Mouse (Mus musculus) frontal cortex, postnatal 10 days (tissue): ENCODE measurements around the gene Dnaaf3.
"Not testable (repeated sequence)": the region's sequence is repeated elsewhere in the genome, so short reads cannot be mapped to it uniquely, and the experiment has no call there.

Source experiments
- DNase-seq, 2 experiments: peaks; one replicate each; pipeline ENCODE4 v3.0.0; 2022; ENCODE audit warnings: low spot score in 2 of 2, mixed read lengths in 1 of 2

Dnaaf3 gene

DNA sequence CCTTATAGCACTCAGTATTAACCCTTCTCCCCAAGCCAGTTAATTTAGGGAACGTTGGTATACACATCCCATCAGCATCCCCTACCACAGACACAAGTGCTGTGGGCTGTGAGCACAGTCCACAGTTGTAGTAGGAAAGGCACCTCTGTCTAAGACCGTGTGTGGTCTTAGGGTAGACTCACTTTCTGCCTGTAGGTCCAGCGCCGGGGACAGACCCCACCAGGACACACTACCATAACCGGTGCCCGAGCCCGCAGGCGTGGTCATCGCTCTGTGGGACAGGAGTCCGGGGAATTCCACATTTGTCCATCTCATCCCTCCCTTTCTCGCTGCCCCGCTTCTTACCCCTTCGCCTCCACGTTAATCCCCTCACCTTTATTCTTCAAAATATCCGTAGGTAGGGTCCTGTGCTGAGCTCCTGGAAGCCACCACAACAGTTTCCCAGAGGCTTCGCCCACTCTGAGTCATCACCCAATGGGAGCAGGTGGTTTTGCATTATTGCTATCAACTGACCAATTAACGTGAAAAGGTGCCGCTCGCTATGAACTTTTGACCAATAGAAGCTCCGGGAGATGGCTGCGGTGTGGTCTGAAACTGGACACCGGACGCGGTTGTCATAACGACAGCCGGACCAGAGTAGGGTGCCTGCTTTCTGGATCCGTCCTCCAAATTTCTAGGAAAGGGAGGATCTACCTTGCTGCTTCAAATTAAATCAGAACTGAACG lies at the start of gene Dnaaf3:
Gene Dnaaf3 (minus strand): TSS at position 449 of the 725 bp plus-strand sequence.
- DNase-seq: no peak

- not testable (repeated sequence) for DNase-seq
Measured at GRCm38 (mm10) chr7:4581481-4581880, 49.2 kb upstream of the Dnaaf3 start.

- not testable (repeated sequence) for DNase-seq
Measured at GRCm38 (mm10) chr7:4572361-4572760, 40.1 kb upstream of the Dnaaf3 start.

- no peak for DNase-seq
Measured at GRCm38 (mm10) chr7:4562660-4563059, 30.4 kb upstream of the Dnaaf3 start.

DNA sequence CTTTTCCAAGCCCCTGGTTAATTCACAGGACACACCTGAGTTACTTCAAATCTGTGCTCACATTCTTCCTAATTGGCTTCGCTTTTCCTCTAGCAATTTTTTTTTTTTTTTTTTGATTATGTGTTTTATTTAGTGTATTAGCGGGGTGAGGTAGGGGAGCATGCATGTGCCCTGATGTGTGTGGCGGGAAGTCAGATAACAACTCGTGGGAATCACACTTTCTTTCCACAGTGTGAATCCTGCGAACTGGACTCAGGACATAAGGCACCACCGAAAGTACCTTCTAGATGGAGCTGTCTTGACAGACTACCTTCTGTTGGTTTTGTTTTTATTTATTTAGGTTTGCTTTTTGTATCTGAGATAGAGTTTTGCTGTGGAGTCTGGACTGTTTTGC lies 24.9 kb upstream of the Dnaaf3 start:
- DNase-seq: no peak

GRCm38 (mm10) chr7:4556256-4557166 lies 24.3 kb upstream of the Dnaaf3 start:
- peak; percentile 50 to 76 for DNase-seq

GRCm38 (mm10) chr7:4547221-4547641 lies 15.0 kb upstream of the Dnaaf3 start, which contains the start of gene Syt5:
TSS of gene Syt5 (minus strand) at chr7:4547541.
- DNase-seq: peak; percentile 76 to 78

- DNase-seq: peak; percentile 95 to 96
Measured at GRCm38 (mm10) chr7:4546591-4547131, 14.4 kb upstream of the Dnaaf3 start.

GRCm38 (mm10) chr7:4546050-4546449 lies 13.8 kb upstream of the Dnaaf3 start:
- DNase-seq: no peak

DNA sequence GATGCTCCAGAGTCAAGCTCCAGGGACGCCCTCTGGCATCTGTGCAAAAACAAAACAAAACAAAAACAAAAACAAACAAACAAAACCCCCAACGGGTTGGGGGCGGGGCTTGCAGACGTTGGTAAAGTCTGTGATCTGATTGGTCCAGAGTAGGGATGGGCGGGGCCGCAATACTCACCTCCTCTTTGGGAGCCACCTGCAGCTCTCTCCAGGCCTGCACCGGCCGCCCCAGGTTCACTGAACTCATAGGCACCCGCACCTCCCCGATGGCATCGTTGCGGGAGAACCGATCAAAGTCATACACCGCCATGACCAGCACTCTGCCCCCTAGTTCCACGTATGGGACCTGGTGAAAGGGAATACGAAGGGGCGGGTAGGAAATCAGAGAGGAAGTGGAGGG lies 9.8 kb upstream of the Dnaaf3 start:
- no peak for DNase-seq

GRCm38 (mm10) chr7:4541344-4541743 lies 9.1 kb upstream of the Dnaaf3 start:
- DNase-seq: no peak

DNA sequence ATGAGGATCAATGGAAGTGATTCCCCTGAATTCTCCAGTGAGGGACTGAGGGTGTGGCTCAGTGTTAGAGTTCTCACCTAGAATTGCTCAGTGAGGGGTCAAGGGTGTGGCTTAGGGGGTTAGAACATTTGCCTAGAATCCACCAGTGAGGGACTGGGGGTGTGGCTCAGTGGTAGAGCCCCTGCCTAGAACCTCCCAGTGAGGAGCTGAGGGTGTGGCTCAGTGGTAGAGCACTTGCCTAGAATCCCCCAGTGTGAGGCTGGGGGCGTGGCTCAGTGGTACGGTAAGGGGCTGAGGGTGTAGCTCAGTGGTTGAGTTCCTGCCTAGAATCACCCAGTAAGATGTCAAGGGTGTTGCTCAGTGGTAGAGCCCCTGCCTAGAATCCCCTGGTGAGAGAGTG lies 6.8 kb upstream of the Dnaaf3 start:
- no peak for DNase-seq

- DNase-seq: no peak
Measured at GRCm38 (mm10) chr7:4537181-4537580, 4.9 kb upstream of the Dnaaf3 start.

GRCm38 (mm10) chr7:4536369-4536768 lies 4.1 kb upstream of the Dnaaf3 start:
- DNase-seq: no peak

GRCm38 (mm10) chr7:4530166-4530565 lies 2.1 kb downstream of the Dnaaf3 start:
- DNase-seq: not testable (repeated sequence)

GRCm38 (mm10) chr7:4527302-4527689 lies 5.0 kb downstream of the Dnaaf3 start:
- no peak for DNase-seq

GRCm38 (mm10) chr7:4526341-4527301 lies 5.6 kb downstream of the Dnaaf3 start:
- DNase-seq: peak; percentile 61 to 74

DNA sequence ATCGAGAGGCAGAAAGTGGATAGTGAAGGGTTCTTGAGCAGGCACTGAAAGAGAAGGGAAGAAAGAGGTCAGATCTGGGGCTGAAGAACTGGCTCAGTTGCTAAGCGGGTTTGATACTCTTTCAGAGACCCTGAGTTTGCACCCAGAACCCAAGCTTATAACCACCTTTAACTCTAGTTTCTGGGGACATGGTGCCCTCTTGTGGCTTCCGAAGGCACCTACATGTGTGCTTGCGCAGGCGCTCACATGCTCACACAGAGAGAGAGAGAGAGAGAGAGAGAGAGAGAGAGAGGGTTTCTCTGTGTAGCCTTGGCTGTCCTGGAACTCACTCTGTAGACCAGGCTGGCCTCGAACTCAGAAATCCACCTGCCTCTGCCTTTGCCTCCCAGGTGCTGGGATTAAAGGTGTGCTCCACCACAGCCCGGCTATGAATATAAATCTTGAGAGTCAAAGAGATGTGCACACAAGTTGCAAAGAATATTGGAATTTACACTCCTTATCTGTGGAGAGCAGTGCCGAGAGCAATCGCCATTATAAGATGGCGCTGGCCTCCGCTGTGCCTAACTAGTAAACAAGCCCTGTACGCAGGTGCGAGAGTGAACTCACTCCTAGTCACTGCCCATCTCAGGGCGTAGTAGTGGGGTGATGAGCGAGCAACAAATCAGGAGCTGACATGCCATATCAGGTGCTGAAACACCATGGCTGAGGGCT lies 7.9 kb downstream of the Dnaaf3 start, which contains the start of gene Tnni3:
Gene Tnni3 (minus strand): TSS at position 18 of the 711 bp plus-strand sequence.
- DNase-seq: not testable (repeated sequence)

GRCm38 (mm10) chr7:4523205-4524130 lies 8.8 kb downstream of the Dnaaf3 start:
- no peak for DNase-seq
